Mouse (Mus musculus) C2C12 (cell line): Measurements from ENCODE around the gene Mpzl2. TPM values are rescaled to one million over a fixed set of nuclear protein-coding genes. Genes with fewer than 3 reads are reported as not detected.

Experiments used
- H3K27me3 ChIP-seq: one replicate; pipeline ENCODE4 v1.6.1; 2011; ENCODE audit not compliant: control insufficient read depth, insufficient read depth, insufficient read length
- H3K36me3 ChIP-seq: one replicate; pipeline ENCODE4 v1.6.1; 2011; ENCODE audit not compliant: control insufficient read depth, insufficient read depth
- H3K4me3 ChIP-seq: one replicate; pipeline ENCODE4 v1.5.1; 2011; ENCODE audit warnings: mild to moderate bottlenecking, control low read depth; ENCODE audit not compliant: poor library complexity, insufficient read depth, severe bottlenecking
- H3K79me2 ChIP-seq: one replicate; pipeline ENCODE4 v1.6.1; 2011; ENCODE audit not compliant: control insufficient read depth, insufficient read depth
- H3K79me3 ChIP-seq: one replicate; pipeline ENCODE4 v1.6.1; 2011; ENCODE audit warnings: low read depth, control low read depth
- H3ac ChIP-seq: one replicate; pipeline ENCODE3; 2011; ENCODE audit warnings: low read depth; ENCODE audit not compliant: control insufficient read depth, insufficient read length
- CEBPB ChIP-seq: IDR thresholded peaks from one replicate; pipeline ENCODE4 v1.6.1; 2011; ENCODE audit warnings: low read depth, mild to moderate bottlenecking, control low read depth, moderate library complexity
- CTCF ChIP-seq: IDR thresholded peaks from one replicate; pipeline ENCODE4 v1.5.1; 2011; ENCODE audit not compliant: control insufficient read depth, insufficient read depth, insufficient read length
- FOSL1 ChIP-seq: IDR thresholded peaks from one replicate; pipeline ENCODE4 v1.8.0; 2011; ENCODE audit warnings: mild to moderate bottlenecking, low read length; ENCODE audit not compliant: poor library complexity, insufficient read depth, severe bottlenecking
- MAX ChIP-seq: IDR thresholded peaks from one replicate; pipeline ENCODE4 v1.6.1; 2011; ENCODE audit warnings: mild to moderate bottlenecking, control low read depth
- MYOD1 ChIP-seq: IDR thresholded peaks from one replicate; pipeline ENCODE4 v1.6.1; 2011; ENCODE audit warnings: low read depth; ENCODE audit not compliant: control insufficient read depth, insufficient read length
- MYOG ChIP-seq: IDR thresholded peaks from one replicate; pipeline ENCODE4 v1.6.1; 2011; ENCODE audit not compliant: control insufficient read depth, insufficient read length; ENCODE audit errors: extremely low read depth
- USF1 ChIP-seq: IDR thresholded peaks from one replicate; pipeline ENCODE4 v1.6.1; 2011; ENCODE audit warnings: low read depth, mild to moderate bottlenecking, control low read depth, moderate library complexity
- polyA plus RNA-seq: library from polyadenylated mRNA; unstranded; fragments of >200 nt; fragmentation: generic; extraction: Trizol; gene quantifications from one replicate; pipeline ENCODE4 v1.2.1, GENCODE M21; 2012; ENCODE audit warnings: missing spikeins

Mpzl2 gene
- polyA plus RNA-seq, 1 experiment: not detected

DNA sequence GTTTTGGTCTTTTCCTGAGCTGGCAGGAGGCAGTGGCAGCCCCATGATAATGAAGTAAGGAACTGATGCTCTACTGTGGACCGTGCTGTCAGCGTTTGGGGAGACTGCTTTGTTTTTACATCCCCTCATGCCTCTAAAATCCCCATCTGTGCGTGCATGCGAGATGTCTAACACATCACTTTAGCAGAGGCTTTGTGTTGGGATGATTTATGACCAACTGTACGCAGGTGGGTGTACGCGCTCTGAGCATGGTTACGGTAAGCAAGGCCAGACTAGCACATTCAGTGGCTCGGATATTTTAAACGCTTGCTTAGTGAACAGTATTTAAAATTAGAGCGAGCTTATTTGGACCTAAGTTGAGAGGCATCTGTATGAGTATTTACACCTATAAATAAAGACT, 21.6 kb upstream of the Mpzl2 start:
- no peaks in the 10 kb centered on the region for H3K79me2 ChIP-seq
- H3K36me3 ChIP-seq: no peaks in the 10 kb centered on the region
- H3K27me3 ChIP-seq: no peaks in the 10 kb centered on the region
- H3K79me3 ChIP-seq: no peaks in the 10 kb centered on the region
- H3ac ChIP-seq: no peak overlapping the region
- no peak for TF ChIP-seq CEBPB
- TF ChIP-seq CTCF: no peak
- TF ChIP-seq MYOD1: no peak
- no peak for TF ChIP-seq MAX
- TF ChIP-seq FOSL1: no peak
- no peak for TF ChIP-seq MYOG
- no peak for TF ChIP-seq USF1
- no peak overlapping the region for H3K4me3 ChIP-seq

DNA sequence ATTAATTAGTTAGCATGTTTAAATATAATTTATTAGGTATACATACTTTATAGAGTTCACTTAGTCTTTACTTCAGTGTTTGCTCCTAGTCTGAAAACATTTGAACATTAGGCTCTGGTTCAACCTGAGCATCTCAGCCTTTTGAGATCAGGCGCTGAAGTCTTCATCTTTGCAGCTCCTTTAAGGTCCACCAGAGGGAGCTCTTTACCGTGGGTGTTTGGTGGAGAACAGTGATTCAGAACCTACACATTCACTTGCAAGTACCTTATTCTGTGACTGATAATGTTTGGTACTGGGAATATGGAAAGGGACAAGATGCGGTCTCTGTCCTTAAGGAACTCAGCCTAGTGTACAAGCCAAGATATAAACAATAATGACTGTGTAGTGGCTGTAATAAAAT, 16.8 kb upstream of the Mpzl2 start:
- Histone ChIP-seq H3ac (no peak overlapping the region), H3K4me3 (no peak overlapping the region), H3K79me3 (no peaks in the 10 kb centered on the region), H3K27me3 (peaks cover 30% of the 10 kb centered on the region), H3K36me3 (no peaks in the 10 kb centered on the region), H3K79me2 (no peaks in the 10 kb centered on the region)
- TF ChIP-seq CTCF: no peak
- TF ChIP-seq CEBPB: no peak
- no peak for TF ChIP-seq USF1
- no peak for TF ChIP-seq MYOG
- no peak for TF ChIP-seq MYOD1
- no peak for TF ChIP-seq MAX
- TF ChIP-seq FOSL1: no peak

DNA sequence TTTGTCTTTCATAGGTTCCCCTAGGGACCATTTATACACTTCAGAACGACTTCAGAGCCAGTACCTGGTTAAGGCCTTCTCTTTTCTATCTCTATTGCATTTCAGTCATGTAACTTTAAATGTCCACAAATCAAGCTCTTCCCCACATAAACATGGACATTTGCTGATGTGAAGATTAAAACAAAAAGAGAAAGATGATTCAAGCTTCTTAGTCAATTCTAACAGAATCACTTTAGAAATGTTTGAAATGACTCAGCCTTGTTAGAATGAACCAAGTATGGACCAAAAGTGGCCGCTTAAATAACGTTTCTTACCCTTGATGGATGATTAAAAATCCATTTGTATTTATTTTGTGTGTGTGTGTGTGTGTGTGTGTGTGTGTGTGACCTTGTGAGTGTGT, 16.0 kb upstream of the Mpzl2 start:
- Histone ChIP-seq H3K27me3 (peaks cover 36% of the 10 kb centered on the region), H3K79me2 (no peaks in the 10 kb centered on the region), H3K4me3 (no peak overlapping the region), H3K79me3 (no peaks in the 10 kb centered on the region), H3ac (no peak overlapping the region), H3K36me3 (no peaks in the 10 kb centered on the region)
- no peak for TF ChIP-seq MAX
- no peak for TF ChIP-seq FOSL1
- no peak for TF ChIP-seq CEBPB
- TF ChIP-seq MYOG: no peak
- TF ChIP-seq MYOD1: no peak
- no peak for TF ChIP-seq CTCF
- no peak for TF ChIP-seq USF1

DNA sequence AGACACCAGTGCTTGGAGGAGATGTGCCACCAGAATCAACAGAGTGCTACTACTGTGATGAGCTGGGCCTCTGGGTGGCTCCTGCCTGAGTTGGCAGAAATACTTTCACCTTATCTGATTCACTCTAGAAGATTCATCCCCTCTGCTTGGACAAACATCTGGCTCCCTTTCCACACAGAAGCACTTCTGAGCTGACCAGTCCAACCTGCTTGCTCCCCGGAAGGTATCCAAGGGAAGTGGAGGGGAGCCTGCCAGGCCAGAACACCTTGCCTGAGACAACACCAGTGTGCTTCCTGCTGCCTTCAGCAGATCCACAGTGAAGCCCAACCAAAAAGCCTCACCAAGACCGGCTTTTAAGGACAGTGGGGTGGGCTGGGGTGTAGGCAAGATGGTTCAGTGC, 15.4 kb upstream of the Mpzl2 start:
- TF ChIP-seq CTCF: no peak
- TF ChIP-seq CEBPB: no peak
- no peak for TF ChIP-seq MYOG
- TF ChIP-seq USF1: no peak
- TF ChIP-seq FOSL1: no peak
- no peak for TF ChIP-seq MAX
- no peak for TF ChIP-seq MYOD1
- no peaks in the 10 kb centered on the region for H3K79me2 ChIP-seq
- H3ac ChIP-seq: no peak overlapping the region
- H3K27me3 ChIP-seq: peaks cover 41% of the 10 kb centered on the region
- H3K4me3 ChIP-seq: no peak overlapping the region
- no peaks in the 10 kb centered on the region for H3K79me3 ChIP-seq
- H3K36me3 ChIP-seq: no peaks in the 10 kb centered on the region

DNA sequence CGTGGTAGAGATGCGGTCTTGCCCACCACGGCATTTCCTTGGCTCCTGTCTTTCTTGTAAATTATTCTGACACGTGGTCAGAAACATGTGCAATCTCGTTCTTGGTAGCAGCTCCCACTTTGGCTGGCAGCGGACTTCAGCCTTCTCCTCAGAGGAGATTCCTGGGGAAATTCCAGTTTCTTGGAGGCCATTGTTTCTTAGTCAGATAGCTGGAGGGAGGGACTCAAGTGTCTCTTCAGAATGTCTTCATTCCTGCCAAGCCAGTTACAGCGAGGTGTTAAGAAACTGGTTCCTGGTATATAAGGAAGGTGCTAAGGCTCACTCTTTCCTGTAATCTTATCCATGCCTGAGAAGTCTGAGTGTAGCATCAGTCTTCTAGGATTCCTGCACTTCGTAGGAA, 12.2 kb upstream of the Mpzl2 start:
- Histone ChIP-seq H3K27me3 (peaks cover 66% of the 10 kb centered on the region), H3K79me3 (no peaks in the 10 kb centered on the region), H3ac (no peak overlapping the region), H3K79me2 (no peaks in the 10 kb centered on the region), H3K4me3 (no peak overlapping the region), H3K36me3 (no peaks in the 10 kb centered on the region)
- no peak for TF ChIP-seq FOSL1

DNA sequence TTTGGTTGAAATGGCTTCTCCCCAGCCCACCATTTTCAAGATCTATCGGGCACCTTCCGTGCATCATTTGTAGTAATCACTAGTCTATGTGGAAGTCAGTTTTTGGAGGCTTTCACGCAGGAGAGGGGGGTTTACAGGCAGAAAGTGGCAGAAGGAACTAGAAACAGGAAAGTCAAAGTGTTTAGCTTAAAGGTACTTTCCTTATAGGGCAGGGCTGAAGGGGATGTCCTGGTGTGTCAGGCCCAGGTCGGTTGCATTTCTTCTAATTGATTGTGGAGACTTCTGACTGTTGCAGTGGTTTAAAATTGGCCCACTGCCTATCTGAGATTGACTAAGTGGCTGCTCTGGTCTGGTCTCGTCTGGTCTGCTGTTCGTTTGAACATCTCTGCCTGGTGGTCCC, 9.3 kb upstream of the Mpzl2 start:
- Histone ChIP-seq H3K36me3 (no peaks in the 10 kb centered on the region), H3K27me3 (peaks cover 72% of the 10 kb centered on the region)

More for the DNA sequence above, 9.3 kb upstream of the Mpzl2 start:
- no peak for TF ChIP-seq FOSL1
- TF ChIP-seq MAX: no peak
- no peak for TF ChIP-seq MYOD1
- Histone ChIP-seq H3K79me3 (no peaks in the 10 kb centered on the region), H3K4me3 (no peak overlapping the region), H3ac (no peak overlapping the region), H3K79me2 (no peaks in the 10 kb centered on the region)
